In genomic region chr11:44899965-44900364, GRCm38 (mm10) we compare ENCODE assay signal across 15 mouse cellular contexts.
DNase-seq lines count a peak whose midpoint lies in the region; ATAC-seq lines count a peak whose summit lies in the region.
"Had no signal": no experiment of that assay in that cellular context is flagged by ENCODE, and none has a peak within 500 bp of the region (broad histone marks: within the 10 kb centered on the region; RNA-seq: fewer than 3 reads in every experiment).

No protein-coding gene starts in this region.

- H3K9ac ChIP-seq in hindbrain, embryonic 16.5 days (ENCODE audit: low read depth, low read length): no peak overlapping the region
- H3K9ac ChIP-seq in forebrain, embryonic 15.5 days (replicated peaks): no peak overlapping the region
- H3K9ac ChIP-seq in midbrain, embryonic 12.5 days (replicated peaks): no peak overlapping the region
- H3K9ac ChIP-seq: heart, embryonic 12.5 days; liver, embryonic 12.5 days had no signal

- 67% methylated on average over 7 of the region's 7 CpGs for WGBS in hindbrain, embryonic 10.5 days
- 39% methylated on average over 7 of the region's 7 CpGs for WGBS in hindbrain, embryonic 16.5 days
- 19% methylated on average over 7 of the region's 7 CpGs for WGBS in forebrain, embryonic 15.5 days
- 19% methylated on average over 7 of the region's 7 CpGs for WGBS in midbrain, embryonic 12.5 days

- no peaks in the 10 kb centered on the region for H3K36me3 ChIP-seq in hindbrain, embryonic 10.5 days
- no peaks in the 10 kb centered on the region for H3K36me3 ChIP-seq in hindbrain, embryonic 16.5 days (ENCODE audit: control insufficient read depth, insufficient read depth, low read length)
- no peaks in the 10 kb centered on the region for H3K36me3 ChIP-seq in forebrain, embryonic 15.5 days
- no peaks in the 10 kb centered on the region for H3K36me3 ChIP-seq in midbrain, embryonic 12.5 days
- H3K36me3 ChIP-seq: heart, embryonic 12.5 days; liver, embryonic 12.5 days had no signal

- no peak overlapping the region for H3K4me3 ChIP-seq in hindbrain, embryonic 10.5 days
- H3K4me3 ChIP-seq in hindbrain, embryonic 16.5 days (ENCODE audit: low read length): no peak overlapping the region
- H3K4me3 ChIP-seq in forebrain, embryonic 15.5 days: no peak overlapping the region
- no peak overlapping the region for H3K4me3 ChIP-seq in midbrain, embryonic 12.5 days
- H3K4me3 ChIP-seq: heart, embryonic 12.5 days; liver, embryonic 12.5 days; myocyte had no signal

- no peaks in the 10 kb centered on the region for H3K9me3 ChIP-seq in hindbrain, embryonic 10.5 days
- no peaks in the 10 kb centered on the region for H3K9me3 ChIP-seq in hindbrain, embryonic 16.5 days (ENCODE audit: control insufficient read depth, low read length)
- no peaks in the 10 kb centered on the region for H3K9me3 ChIP-seq in forebrain, embryonic 15.5 days
- H3K9me3 ChIP-seq in midbrain, embryonic 12.5 days: no peaks in the 10 kb centered on the region
- H3K9me3 ChIP-seq: heart, embryonic 12.5 days; liver, embryonic 12.5 days had no signal

- DNase-seq in hindbrain, embryonic 10.5 days (ENCODE audit: low spot score): no peak
- DNase-seq in retina, embryonic 14.5 days (ENCODE audit: low spot score): peak; percentile 52
- DNase-seq in T-cell, adult 2 months (ENCODE audit: low spot score): no peak
- DNase-seq in layer of hippocampus, adult 9-10 months (ENCODE audit: low spot score): no peak
- DNase-seq: gastrocnemius, postnatal 14 days; kidney, adult 8-10 months; lung, postnatal 36 days; thymus, postnatal 36 days had no signal

- H3K4me2 ChIP-seq in hindbrain, embryonic 16.5 days (ENCODE audit: low read length): no peak overlapping the region
- peak overlapping the region; percentile 4; the same call in 1 of the 2 replicates for H3K4me2 ChIP-seq in forebrain, embryonic 15.5 days (replicated peaks)
- peak overlapping the region; percentile 30 for H3K4me2 ChIP-seq in midbrain, embryonic 12.5 days (replicated peaks)
- H3K4me2 ChIP-seq: heart, embryonic 12.5 days; liver, embryonic 12.5 days had no signal

- peaks cover 60% of the 10 kb centered on the region for H3K4me1 ChIP-seq in hindbrain, embryonic 10.5 days (replicated peaks)
- H3K4me1 ChIP-seq in hindbrain, embryonic 16.5 days (ENCODE audit: control insufficient read depth, insufficient read depth, low read depth, low read length): peaks cover 22% of the 10 kb centered on the region
- H3K4me1 ChIP-seq in forebrain, embryonic 15.5 days: peaks cover 40% of the 10 kb centered on the region
- H3K4me1 ChIP-seq in midbrain, embryonic 12.5 days: peaks cover 50% of the 10 kb centered on the region

- no peak for ATAC-seq in hindbrain, embryonic 16.5 days
- ATAC-seq in forebrain, embryonic 15.5 days (replicated peaks): peak; percentile 48; the same call in 1 of the 2 replicates
- peak; percentile 78 for ATAC-seq in midbrain, embryonic 12.5 days (ENCODE audit: low FRiP score, low read depth)
- ATAC-seq in activated CD4-positive, CD25-positive, alpha-beta regulatory T cell, adult 4 months: no peak
- ATAC-seq: liver, embryonic 12.5 days had no signal

- H3K27me3 ChIP-seq in hindbrain, embryonic 10.5 days (ENCODE audit: insufficient read depth, poor library complexity, severe bottlenecking): no peaks in the 10 kb centered on the region
- no peaks in the 10 kb centered on the region for H3K27me3 ChIP-seq in hindbrain, embryonic 16.5 days (replicated peaks; ENCODE audit: control insufficient read depth, insufficient read depth, low read length)
- H3K27me3 ChIP-seq in forebrain, embryonic 15.5 days: no peaks in the 10 kb centered on the region
- H3K27me3 ChIP-seq in midbrain, embryonic 12.5 days: 0 out of 2 replicates have a peak, but pooled peaks cover 8% of the 10 kb centered on the region
- H3K27me3 ChIP-seq: heart, embryonic 12.5 days; liver, embryonic 12.5 days had no signal

- peak overlapping the region; percentile 77 for H3K27ac ChIP-seq in hindbrain, embryonic 10.5 days
- no peak overlapping the region for H3K27ac ChIP-seq in hindbrain, embryonic 16.5 days (ENCODE audit: low read depth, low read length)
- peak overlapping the region; percentile 55 for H3K27ac ChIP-seq in forebrain, embryonic 15.5 days (replicated peaks)
- peak overlapping the region; percentile 81 for H3K27ac ChIP-seq in midbrain, embryonic 12.5 days (replicated peaks)
- H3K27ac ChIP-seq: liver, embryonic 12.5 days had no signal

Comparison
In these comparisons a context has a peak if more than half of its experiments do, and no peak if none do; other contexts are left out.
1. ATAC-seq: peak in forebrain, embryonic 15.5 days (single experiment) and midbrain, embryonic 12.5 days (single experiment); none in hindbrain, embryonic 16.5 days (single experiment) and activated CD4-positive, CD25-positive, alpha-beta regulatory T cell, adult 4 months (single experiment).